Mouse (Mus musculus) hindbrain, embryonic 11.5 days (tissue): Measurements from ENCODE around the gene Camta1. TPM values are rescaled to one million over a fixed set of nuclear protein-coding genes. Genes with fewer than 3 reads are reported as not detected.

Experiments
- ATAC-seq: fragments of 200-750 bp; cut with Nextera tagmentation; 2 replicates; pipeline ENCODE4 v1.8.0; 2017; ENCODE audit warnings: mild to moderate bottlenecking, moderate TSS enrichment, moderate library complexity; ENCODE audit not compliant: low FRiP score
- DNase-seq: peaks from one replicate; pipeline ENCODE4 v3.0.0-alpha.2; 2015; ENCODE audit warnings: low spot score
- H3K27ac ChIP-seq: fragments of 300-500 bp; sonication (generic); 2 replicates; pipeline ENCODE4 v1.5.1; 2014; ENCODE audit warnings: mild to moderate bottlenecking, low read depth, low read length
- H3K27me3 ChIP-seq: fragments of 300-500 bp; sonication (generic); 2 replicates; pipeline ENCODE4 v1.6.1; 2014; ENCODE audit warnings: mild to moderate bottlenecking, low read length, moderate library complexity, mixed read lengths; ENCODE audit not compliant: control insufficient read depth, insufficient read depth
- H3K36me3 ChIP-seq: fragments of 300-500 bp; sonication (generic); 2 replicates; pipeline ENCODE4 v1.6.1; 2014; ENCODE audit warnings: mild to moderate bottlenecking, low read length, moderate library complexity, mixed read lengths; ENCODE audit not compliant: control insufficient read depth, insufficient read depth
- H3K4me1 ChIP-seq: fragments of 300-500 bp; sonication (generic); replicated peaks from 2 replicates; pipeline ENCODE4 v1.6.1; 2014; ENCODE audit warnings: low read length, mixed read lengths; ENCODE audit not compliant: control insufficient read depth, insufficient read depth
- H3K4me2 ChIP-seq: fragments of 300-500 bp; sonication (generic); replicated peaks from 2 replicates; pipeline ENCODE4 v1.6.1; 2014; ENCODE audit warnings: mild to moderate bottlenecking, low read depth, low read length
- H3K4me3 ChIP-seq: fragments of 300-500 bp; sonication (generic); 2 replicates; pipeline ENCODE4 v1.5.1; 2014; ENCODE audit warnings: low read depth, low read length
- H3K9ac ChIP-seq: fragments of 300-500 bp; sonication (generic); 2 replicates; pipeline ENCODE4 v1.6.1; 2014; ENCODE audit warnings: low read depth, low read length
- H3K9me3 ChIP-seq: fragments of 300-500 bp; sonication (generic); 2 replicates; pipeline ENCODE4 v1.6.1; 2016; ENCODE audit warnings: low read length; ENCODE audit not compliant: control insufficient read depth
- WGBS: fragments of 180-500 bp; shearing (Covaris S2); extraction: QIAGEN DNeasy Blood & Tissue Kit; methylation state at CpG from one replicate; pipeline ENCODE4 v1.1.7; 2014; 5-methylcytosine and 5-hydroxymethylcytosine counted together
- polyA plus RNA-seq: library from polyadenylated mRNA; unstranded; fragments of >200 nt; fragmentation: Nextera tagmentation; extraction: Ambion mirVana; gene quantifications from 2 replicates; pipeline ENCODE4 v1.2.1, GENCODE M21; 2014

The Camta1 gene
- polyA plus RNA-seq, 1 experiment from 2014 or later = 130 TPM

- no peak overlapping the region for H3K4me2 ChIP-seq
- no peak overlapping the region for H3K27ac ChIP-seq
- no peak for DNase-seq
- no peak for ATAC-seq
- peaks cover 7% of the 10 kb centered on the region for H3K4me1 ChIP-seq
- H3K4me3 ChIP-seq = no peak overlapping the region
- H3K9me3 ChIP-seq = no peaks in the 10 kb centered on the region
- no peaks in the 10 kb centered on the region for H3K27me3 ChIP-seq
- no peaks in the 10 kb centered on the region for H3K36me3 ChIP-seq
- 81% methylated on average over 19 of the region's 19 CpGs for WGBS
- H3K9ac ChIP-seq = no peak overlapping the region
These were observed 622.5 kb downstream of the Camta1 start for GRCm38 (mm10) chr4:151238970-151239684.

GRCm38 (mm10) chr4:151237501-151237900 lies 624.2 kb downstream of the Camta1 start:
- Histone ChIP-seq H3K9me3 (no peaks in the 10 kb centered on the region), H3K9ac (no peak overlapping the region), H3K27me3 (no peaks in the 10 kb centered on the region), H3K36me3 (no peaks in the 10 kb centered on the region), H3K4me3 (no peak overlapping the region), H3K4me1 (no peaks in the 10 kb centered on the region), H3K4me2 (no peak overlapping the region), H3K27ac (no peak overlapping the region)
- WGBS = 68% methylated on average over 3 of the region's 3 CpGs
- ATAC-seq (no peak), DNase-seq (no peak)

GRCm38 (mm10) chr4:151234981-151235380 lies 626.7 kb downstream of the Camta1 start:
- Histone ChIP-seq H3K4me1 (no peaks in the 10 kb centered on the region), H3K4me3 (no peak overlapping the region), H3K36me3 (no peaks in the 10 kb centered on the region), H3K9ac (no peak overlapping the region), H3K9me3 (no peaks in the 10 kb centered on the region), H3K4me2 (no peak overlapping the region), H3K27me3 (no peaks in the 10 kb centered on the region), H3K27ac (no peak overlapping the region)
- WGBS = 75% methylated on average over 4 of the region's 4 CpGs
- ATAC-seq (no peak), DNase-seq (no peak)

- Histone ChIP-seq H3K36me3 (no peaks in the 10 kb centered on the region), H3K9ac (no peak overlapping the region), H3K27ac (no peak overlapping the region), H3K4me2 (no peak overlapping the region), H3K4me3 (no peak overlapping the region), H3K27me3 (no peaks in the 10 kb centered on the region), H3K9me3 (no peaks in the 10 kb centered on the region), H3K4me1 (no peaks in the 10 kb centered on the region)
- DNase-seq (no peak), ATAC-seq (no peak)
- 69% methylated on average over 3 of the region's 3 CpGs for WGBS
These were observed 629.6 kb downstream of the Camta1 start for GRCm38 (mm10) chr4:151232028-151232427.

DNA sequence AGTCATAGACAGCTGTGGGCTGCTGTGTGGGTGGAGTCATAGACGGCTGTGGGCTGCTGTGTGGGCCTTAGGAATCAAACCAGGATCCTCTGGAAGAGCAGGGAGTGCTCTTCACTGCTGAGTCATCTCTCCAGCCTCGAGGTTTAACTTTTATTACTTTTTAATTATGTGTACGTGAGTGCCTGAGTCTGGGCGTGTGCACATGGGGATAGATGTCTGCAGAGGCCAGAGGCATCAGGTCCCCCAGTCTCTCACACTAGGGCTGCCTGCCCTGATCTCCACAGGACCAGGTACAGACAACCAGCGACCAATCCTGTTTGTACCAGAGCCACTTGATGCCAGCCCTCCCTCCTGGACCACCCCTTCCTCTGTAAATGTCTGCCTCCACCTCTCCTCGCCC lies 632.6 kb downstream of the Camta1 start:
- no peaks in the 10 kb centered on the region for H3K9me3 ChIP-seq
- no peak overlapping the region for H3K9ac ChIP-seq
- 68% methylated on average over 6 of the region's 6 CpGs for WGBS
- H3K36me3 ChIP-seq = no peaks in the 10 kb centered on the region
- DNase-seq (no peak), ATAC-seq (no peak)
- no peaks in the 10 kb centered on the region; the same call in 1 of the 2 replicates for H3K27me3 ChIP-seq
- H3K27ac ChIP-seq = no peak overlapping the region
- no peak overlapping the region for H3K4me3 ChIP-seq
- peaks cover 5% of the 10 kb centered on the region; the same call in 1 of the 2 replicates for H3K4me1 ChIP-seq
- no peak overlapping the region for H3K4me2 ChIP-seq

- 15% methylated on average over 9 of the region's 9 CpGs for WGBS
- H3K4me3 ChIP-seq = no peak overlapping the region
- no peak overlapping the region for H3K27ac ChIP-seq
- ATAC-seq = no peak
- H3K9ac ChIP-seq = no peak overlapping the region
- no peaks in the 10 kb centered on the region for H3K36me3 ChIP-seq
- no peaks in the 10 kb centered on the region for H3K9me3 ChIP-seq
- no peak for DNase-seq
- H3K4me2 ChIP-seq = no peak overlapping the region
- H3K27me3 ChIP-seq = no peaks in the 10 kb centered on the region; the same call in 1 of the 2 replicates
- peaks cover 8% of the 10 kb centered on the region; the same call in 1 of the 2 replicates for H3K4me1 ChIP-seq
These were observed 635.2 kb downstream of the Camta1 start for GRCm38 (mm10) chr4:151226496-151226895.

DNA sequence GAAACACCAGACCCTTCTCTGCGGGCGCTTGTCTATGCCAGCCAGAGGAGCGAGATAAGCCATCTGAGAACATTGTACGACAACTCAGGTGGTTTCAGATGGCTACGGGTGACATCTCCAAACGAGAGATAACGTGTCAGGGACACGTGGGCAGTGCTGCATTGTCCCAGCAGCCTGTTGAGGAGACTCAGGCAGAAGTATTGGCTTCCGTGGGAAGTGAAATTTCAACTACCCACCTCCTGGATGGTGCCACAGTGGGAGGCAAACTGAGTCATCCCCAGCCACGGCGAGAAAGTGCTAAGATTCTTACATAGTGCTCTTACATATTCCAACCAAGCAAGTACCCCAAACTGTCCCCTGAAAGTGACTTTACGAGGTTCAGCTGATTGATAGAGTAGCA lies 637.7 kb downstream of the Camta1 start:
- Histone ChIP-seq H3K9ac (no peak overlapping the region), H3K27ac (no peak overlapping the region), H3K4me2 (no peak overlapping the region), H3K36me3 (no peaks in the 10 kb centered on the region), H3K9me3 (no peaks in the 10 kb centered on the region), H3K4me1 (peaks cover 8% of the 10 kb centered on the region; the same call in 1 of the 2 replicates), H3K4me3 (no peak overlapping the region), H3K27me3 (no peaks in the 10 kb centered on the region; the same call in 1 of the 2 replicates)
- ATAC-seq = no peak
- WGBS = 75% methylated on average over 12 of the region's 12 CpGs
- no peak for DNase-seq

GRCm38 (mm10) chr4:151223263-151223996 lies 638.2 kb downstream of the Camta1 start:
- DNase-seq (no peak), ATAC-seq (no peak)
- Histone ChIP-seq H3K4me2 (no peak overlapping the region), H3K27me3 (no peaks in the 10 kb centered on the region; the same call in 1 of the 2 replicates), H3K4me1 (peaks cover 8% of the 10 kb centered on the region; the same call in 1 of the 2 replicates), H3K9me3 (no peaks in the 10 kb centered on the region), H3K27ac (no peak overlapping the region), H3K4me3 (no peak overlapping the region), H3K36me3 (no peaks in the 10 kb centered on the region), H3K9ac (no peak overlapping the region)
- 81% methylated on average over 13 of the region's 13 CpGs for WGBS
